Mouse (Mus musculus) left cerebral cortex, postnatal 25 days (tissue): ENCODE measurements at regions not wholly inside any gene's neighbourhood (a gene's known extent, or its start where the extent isn't known, plus 50 kb on each side); places are given as distances from the start of the nearest gene placed in this dataset.

Source experiments
- DNase-seq, 2 experiments: peaks; one replicate each; pipeline ENCODE4 v3.0.0; 2022; ENCODE audit warnings: low spot score in 2 of 2, mixed read lengths in 1 of 2
- intact Hi-C: fragments of 180-260 bp; cut with DNase I; formaldehyde crosslinking; loops from one replicate; pipeline ENCODE4 v1.15.1; 2025

GRCm38 (mm10) chr1:105148048-105148447 lies 208.5 kb downstream of the Rnf152 start:
- intact Hi-C loops, result no loop called here
- no peak for DNase-seq

- no peak for DNase-seq
- intact Hi-C loops, result no loop called here
These were observed 232.6 kb downstream of the Rnf152 start for GRCm38 (mm10) chr1:105123936-105124335.

GRCm38 (mm10) chr1:105117888-105118287 lies 238.6 kb downstream of the Rnf152 start:
- intact Hi-C loops, result no loop called here
- DNase-seq, result peak in 1 of 2 experiments; percentile 14

DNA sequence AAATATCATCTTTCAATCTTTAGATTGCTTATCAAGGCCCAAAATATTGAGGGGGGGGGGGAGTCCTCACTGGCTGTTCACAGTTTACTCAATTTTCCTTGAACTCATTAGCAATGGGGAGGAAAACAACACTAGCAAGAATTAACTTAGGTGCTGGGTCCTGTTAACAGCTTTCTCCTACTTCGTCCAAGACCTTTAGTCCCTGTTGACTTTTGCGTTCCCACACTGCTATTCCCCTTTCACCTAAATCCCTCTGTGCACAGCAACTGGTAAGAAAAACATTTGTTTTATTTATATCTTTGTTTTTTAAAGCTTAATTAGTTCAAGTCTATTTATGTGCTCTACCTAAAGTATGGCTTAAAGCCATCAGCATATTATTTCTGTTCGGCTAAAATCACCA lies 240.3 kb downstream of the Rnf152 start:
- no peak for DNase-seq
- intact Hi-C loops, result no loop called here

GRCm38 (mm10) chr1:105115391-105115790 lies 241.1 kb downstream of the Rnf152 start:
- intact Hi-C loops, result no loop called here
- DNase-seq, result no peak

GRCm38 (mm10) chr1:105114835-105115234 lies 241.7 kb downstream of the Rnf152 start:
- DNase-seq, result no peak
- intact Hi-C loops, result no loop called here

DNA sequence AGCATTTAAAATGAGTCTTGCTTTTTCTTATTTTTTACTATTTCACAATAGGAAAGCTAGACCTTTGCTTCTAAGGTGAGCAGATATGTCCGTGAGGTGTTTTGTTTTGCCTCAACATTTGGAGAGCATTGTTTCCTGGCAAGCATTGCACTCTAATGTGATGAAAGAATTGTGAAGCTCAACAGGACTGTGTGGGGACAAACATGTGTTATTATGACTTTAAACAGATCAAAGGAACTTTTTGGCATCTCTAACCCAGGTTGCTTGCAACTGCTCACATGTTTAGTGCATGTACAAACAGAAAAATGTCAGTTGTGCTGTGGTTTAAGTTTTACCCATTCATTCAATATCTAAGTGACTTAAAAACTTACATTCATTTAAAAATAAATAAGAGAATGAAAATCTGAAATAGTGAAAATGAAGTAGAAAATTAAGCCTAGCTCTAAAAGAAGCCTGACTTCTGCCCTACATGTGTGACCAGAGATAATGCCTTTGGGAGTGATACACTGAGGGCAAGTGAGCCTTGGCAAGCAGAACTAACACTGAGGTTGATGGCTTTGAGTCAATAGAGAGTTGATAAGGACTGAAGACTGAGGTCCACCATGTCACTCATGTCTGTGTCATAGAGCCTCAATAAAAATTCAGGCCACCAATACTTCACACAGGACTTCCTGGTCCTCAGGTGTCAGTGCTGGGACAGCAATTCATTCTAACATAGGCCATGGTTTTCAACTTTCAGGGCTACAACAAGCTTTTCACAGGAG lies 243.6 kb downstream of the Rnf152 start:
- DNase-seq, result no peak
- intact Hi-C loops, result no loop called here

DNA sequence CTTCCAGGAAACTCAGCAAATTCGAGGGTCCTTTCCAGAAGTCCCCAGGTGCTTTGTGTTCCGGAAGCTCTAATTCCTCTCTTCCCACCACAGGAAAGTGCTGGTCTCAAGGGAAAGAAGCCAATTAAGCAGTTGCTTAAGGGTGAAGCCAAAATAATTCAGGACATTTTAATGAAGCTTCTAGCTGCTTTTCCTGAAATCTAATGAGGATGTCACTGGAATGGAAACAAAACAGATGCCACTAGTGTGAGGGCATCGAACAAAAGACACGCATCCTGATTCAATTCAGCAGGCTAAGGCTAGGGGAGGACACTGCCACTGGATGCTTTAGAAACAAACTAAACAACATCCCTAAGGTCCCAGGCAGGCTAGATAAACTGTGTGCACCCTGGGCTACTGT lies 245.3 kb downstream of the Rnf152 start:
- intact Hi-C loops, result no loop called here
- no peak for DNase-seq

DNA sequence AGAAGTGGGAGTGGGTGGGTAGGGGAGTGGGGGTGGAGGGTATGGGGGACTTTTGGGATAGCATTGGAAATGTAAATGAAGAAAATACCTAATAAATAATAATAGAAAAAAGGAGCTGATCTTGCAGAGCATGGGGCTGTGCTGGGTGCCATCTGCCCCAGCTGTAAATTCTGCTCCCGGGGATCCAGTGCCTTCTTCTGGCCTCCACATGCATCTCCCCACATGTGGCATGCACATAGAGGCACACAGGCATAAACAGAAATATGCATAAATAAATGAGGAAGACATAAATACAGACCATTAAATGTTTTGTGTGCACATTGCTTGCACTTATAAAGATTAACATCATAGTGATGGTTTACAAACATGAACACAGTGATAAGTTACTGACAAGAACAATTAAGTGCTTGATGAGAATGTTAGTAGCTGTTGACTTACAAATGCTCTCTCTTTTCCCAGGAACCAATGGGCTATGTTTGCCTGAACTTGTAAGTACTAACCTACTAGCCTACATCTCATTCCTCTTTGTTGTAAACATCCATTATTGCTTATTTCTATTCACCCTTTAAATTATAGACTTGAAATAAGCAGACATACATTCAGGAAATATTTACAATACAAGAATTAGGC lies 245.8 kb downstream of the Rnf152 start:
- no peak for DNase-seq
- intact Hi-C loops, result no loop called here

DNA sequence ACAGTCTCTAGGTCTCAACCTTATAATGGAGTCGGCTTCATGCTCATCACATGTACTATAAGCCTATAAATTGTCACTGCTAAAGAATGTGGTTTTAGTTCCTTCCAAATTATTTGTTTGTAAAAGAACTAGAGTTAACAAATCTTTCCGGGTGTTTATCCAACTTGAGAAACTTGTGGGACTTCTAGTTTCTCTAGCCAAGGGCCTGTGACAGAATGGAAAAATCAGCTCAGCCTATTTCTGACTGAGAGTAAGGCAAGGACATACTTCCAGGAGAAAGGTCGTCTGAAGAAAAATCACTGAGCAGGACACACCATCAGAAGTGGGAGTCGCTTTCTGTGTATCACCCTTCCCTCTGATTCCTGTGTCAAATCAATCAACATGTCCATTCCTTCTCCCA lies 248.7 kb downstream of the Rnf152 start:
- intact Hi-C loops, result no loop called here
- DNase-seq, result no peak

DNA sequence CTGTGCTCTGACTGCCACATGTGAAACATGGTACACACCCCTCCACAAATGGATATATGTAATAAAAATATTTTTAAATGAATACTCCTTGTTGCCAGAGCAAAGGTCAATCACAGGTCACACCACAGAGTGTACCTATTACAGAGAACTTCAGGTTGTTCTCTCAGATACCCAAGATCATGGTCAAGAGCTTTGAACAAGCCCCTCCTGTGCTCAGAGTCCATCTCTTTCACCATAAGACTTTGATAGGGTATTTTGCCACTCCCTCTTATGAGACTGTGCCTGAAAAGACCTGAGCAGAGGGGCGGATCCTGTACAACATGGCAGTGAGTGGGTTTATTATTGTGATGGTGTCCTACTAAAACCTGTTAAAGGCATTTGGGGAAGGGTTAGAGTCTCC lies 249.3 kb downstream of the Rnf152 start:
- intact Hi-C loops, result no loop called here
- DNase-seq, result no peak

GRCm38 (mm10) chr1:105105211-105105610 lies 251.3 kb downstream of the Rnf152 start:
- intact Hi-C loops, result no loop called here
- no peak for DNase-seq

- intact Hi-C loops, result loop anchor here (10.0 kb wide), 2 partner anchors 340 to 400 kb away; no protein-coding TSS in a partner anchor
- no peak for DNase-seq
These were observed 261.4 kb downstream of the Rnf152 start for GRCm38 (mm10) chr1:105095091-105095490.

DNA sequence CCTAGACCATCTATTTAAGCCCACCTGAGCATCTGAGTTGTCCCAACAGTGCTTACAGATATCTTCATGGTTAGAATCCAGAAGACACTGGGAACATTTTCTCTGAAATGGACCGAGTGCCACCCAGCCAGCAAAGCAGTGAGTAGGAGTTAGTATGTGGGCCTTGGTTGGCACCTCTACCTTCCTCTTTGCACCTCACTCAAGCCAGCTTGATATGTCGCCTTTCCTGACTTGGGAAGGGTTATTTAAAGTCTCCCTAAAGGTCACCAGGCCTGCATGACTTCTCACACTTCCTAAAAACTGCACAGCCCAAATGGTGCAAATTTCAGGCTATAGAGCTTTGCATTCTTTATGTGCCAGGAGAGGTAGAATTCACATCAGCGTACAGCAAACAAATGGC lies 262.0 kb downstream of the Rnf152 start:
- intact Hi-C loops, result loop anchor here (5.0 to 10.0 kb wide), 4 partner anchors 258 to 538 kb away; no protein-coding TSS in a partner anchor
- DNase-seq, result peak in 1 of 2 experiments; percentile 68

DNA sequence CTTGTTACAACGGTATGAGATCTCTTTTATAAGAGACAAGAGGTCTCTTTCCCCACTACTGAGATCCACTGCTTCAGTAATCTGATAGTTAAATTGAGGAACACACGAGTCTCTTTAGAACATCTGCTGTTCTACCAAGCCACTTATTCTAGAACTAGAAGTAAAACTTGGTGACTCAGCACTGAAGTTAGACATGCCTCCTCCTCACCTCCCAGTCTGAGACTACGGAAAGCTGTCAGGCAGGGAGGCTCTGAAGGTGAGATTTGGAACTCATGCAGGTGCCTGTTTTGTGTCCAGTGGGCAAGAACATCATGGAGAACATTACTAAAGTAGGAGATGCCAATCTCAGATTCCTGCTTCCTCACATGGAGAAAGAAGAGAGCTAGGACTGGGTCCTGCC lies 262.6 kb downstream of the Rnf152 start:
- DNase-seq, result peak in 1 of 2 experiments; percentile 77
- intact Hi-C loops, result loop anchor here (5.0 to 10.0 kb wide), 4 partner anchors 258 to 538 kb away; no protein-coding TSS in a partner anchor

DNA sequence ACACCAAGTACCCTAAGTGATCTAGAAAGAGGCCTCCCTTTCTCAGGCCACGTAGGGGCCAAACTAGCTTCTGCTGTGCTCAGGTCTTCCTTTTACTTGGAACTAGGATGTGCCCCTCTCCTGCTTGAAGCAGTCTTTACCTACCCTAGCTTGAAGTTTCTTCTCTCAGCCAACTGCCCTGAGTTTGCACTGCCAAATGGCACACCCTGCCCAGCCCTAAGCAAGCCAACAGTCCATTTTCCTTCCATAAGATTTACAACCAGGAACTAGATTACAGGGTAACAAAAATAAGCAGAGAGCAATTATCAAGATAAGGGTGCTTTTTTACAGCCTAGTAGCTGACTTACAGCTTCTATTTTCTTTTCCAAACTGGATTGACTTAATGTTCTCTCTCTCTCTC lies 263.5 kb downstream of the Rnf152 start:
- intact Hi-C loops, result loop anchor here (5.0 to 10.0 kb wide), 4 partner anchors 259 to 539 kb away; no protein-coding TSS in a partner anchor
- no peak for DNase-seq

GRCm38 (mm10) chr1:105092309-105092904 lies 264.1 kb downstream of the Rnf152 start:
- DNase-seq, result peak in 1 of 2 experiments; percentile 34
- intact Hi-C loops, result loop anchor here (5.0 to 10.0 kb wide), 4 partner anchors 260 to 540 kb away; no protein-coding TSS in a partner anchor

GRCm38 (mm10) chr1:105088765-105089520 lies 267.6 kb downstream of the Rnf152 start:
- no peak for DNase-seq
- intact Hi-C loops, result no loop called here

DNA sequence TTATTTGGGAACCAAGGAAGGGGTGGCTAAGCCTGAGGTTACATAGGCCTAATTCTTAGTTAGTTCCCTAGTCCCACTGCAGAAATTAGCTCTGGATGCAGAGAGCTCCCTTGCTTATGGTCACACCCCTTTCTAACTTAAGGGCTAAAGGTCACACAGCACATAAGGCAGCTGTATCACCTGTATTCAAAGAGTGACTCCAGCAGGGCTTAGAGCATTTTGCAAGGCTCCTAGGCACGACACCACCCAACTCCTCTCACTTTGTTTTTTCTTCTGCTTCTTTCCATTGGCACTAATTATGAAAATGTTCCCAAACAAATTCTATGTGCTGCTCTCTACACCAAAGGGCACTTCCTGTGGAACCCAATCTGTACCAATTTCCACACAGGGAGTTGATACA lies 268.9 kb downstream of the Rnf152 start:
- intact Hi-C loops, result no loop called here
- DNase-seq, result no peak

DNA sequence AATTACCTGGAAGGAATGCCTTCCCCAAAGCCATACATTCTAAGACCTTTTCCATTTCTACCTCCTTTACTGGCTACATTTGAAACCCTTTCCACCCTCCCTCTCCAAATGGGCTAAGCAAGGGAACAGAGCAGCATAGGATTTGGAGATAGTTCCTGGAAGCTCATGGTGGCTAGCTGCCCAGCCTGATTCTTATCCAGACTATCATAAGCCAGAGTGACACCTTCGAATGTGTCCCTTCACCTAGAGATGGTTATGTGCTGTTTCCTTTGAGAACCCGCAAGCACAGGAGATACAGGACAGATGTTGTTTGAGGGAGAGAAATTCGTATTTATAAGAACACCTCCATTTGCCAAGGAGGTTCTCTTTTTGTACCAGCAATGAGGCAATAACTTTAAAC lies 272.0 kb downstream of the Rnf152 start:
- intact Hi-C loops, result no loop called here
- no peak for DNase-seq
